Mouse (Mus musculus) stomach, embryonic 16.5 days (tissue): Measurements from ENCODE around the gene Gm45716. TPM values are rescaled to one million over a fixed set of nuclear protein-coding genes. Genes with fewer than 3 reads are reported as not detected.

ENCODE experiments used
- ATAC-seq: fragments of 200-750 bp; cut with Nextera tagmentation; 2 replicates; pipeline ENCODE4 v1.8.0; 2017; ENCODE audit warnings: moderate number of reproducible peaks, moderate TSS enrichment; ENCODE audit not compliant: insufficient read depth, low FRiP score
- H3K27ac ChIP-seq: fragments of 300-500 bp; sonication (generic); 2 replicates; pipeline ENCODE4 v1.5.1; 2014; ENCODE audit warnings: low read length
- H3K27me3 ChIP-seq: fragments of 300-500 bp; sonication (generic); 2 replicates; pipeline ENCODE4 v1.6.1; 2014; ENCODE audit warnings: low read length, control low read depth, mixed read lengths; ENCODE audit not compliant: control insufficient read depth, insufficient read depth
- H3K36me3 ChIP-seq: fragments of 300-500 bp; sonication (generic); 2 replicates; pipeline ENCODE4 v1.6.1; 2014; ENCODE audit warnings: low read length; ENCODE audit not compliant: control insufficient read depth, insufficient read depth
- H3K4me1 ChIP-seq: fragments of 300-500 bp; sonication (generic); 2 replicates; pipeline ENCODE4 v1.6.1; 2014; ENCODE audit warnings: low read length, control low read depth, mixed read lengths; ENCODE audit not compliant: control insufficient read depth, insufficient read depth
- H3K4me2 ChIP-seq: fragments of 300-500 bp; sonication (generic); 2 replicates; pipeline ENCODE4 v1.6.1; 2014; ENCODE audit warnings: low read depth, low read length, mixed read lengths
- H3K4me3 ChIP-seq: fragments of 300-500 bp; sonication (generic); replicated peaks from 2 replicates; pipeline ENCODE4 v1.5.1; 2014; ENCODE audit warnings: mild to moderate bottlenecking, low read length
- H3K9ac ChIP-seq: fragments of 300-500 bp; sonication (generic); 2 replicates; pipeline ENCODE4 v1.6.1; 2014; ENCODE audit warnings: low read length
- H3K9me3 ChIP-seq: fragments of 300-500 bp; sonication (generic); replicated peaks from 2 replicates; pipeline ENCODE4 v1.6.1; 2016; ENCODE audit warnings: low read length, control low read depth; ENCODE audit not compliant: control insufficient read depth
- WGBS: fragments of 180-500 bp; shearing (Covaris S2); extraction: QIAGEN DNeasy Blood & Tissue Kit; methylation state at CpG from one replicate; pipeline ENCODE4 v1.1.7; 2014; 5-methylcytosine and 5-hydroxymethylcytosine counted together
- polyA plus RNA-seq: library from polyadenylated mRNA; unstranded; fragments of >200 nt; fragmentation: Nextera tagmentation; extraction: Ambion mirVana; gene quantifications from 2 replicates; pipeline ENCODE4 v1.2.1, GENCODE M21; 2015

Gene Gm45716
- polyA plus RNA-seq = 5.6 and 9.8 TPM in 2 replicates

GRCm38 (mm10) chr11:90187441-90187840, at the start of gene Gm45716:
TSS of gene Gm45716 (plus strand) at chr11:90187683.
- H3K27me3 ChIP-seq = no peaks in the 10 kb centered on the region
- H3K9me3 ChIP-seq = no peaks in the 10 kb centered on the region
- no peaks in the 10 kb centered on the region for H3K36me3 ChIP-seq
- ATAC-seq = no peak
- 83% methylated on average over 7 of the region's 7 CpGs for WGBS
- H3K4me1 ChIP-seq = no peaks in the 10 kb centered on the region
- H3K27ac ChIP-seq = no peak within 1 kb of the TSS
- no peak within 1 kb of the TSS for H3K4me3 ChIP-seq
- H3K9ac ChIP-seq = no peak within 1 kb of the TSS
- H3K4me2 ChIP-seq = no peak within 1 kb of the TSS

GRCm38 (mm10) chr11:90142393-90142792, 45.1 kb upstream of the Gm45716 start:
- no peak overlapping the region for H3K4me3 ChIP-seq
- no peaks in the 10 kb centered on the region for H3K27me3 ChIP-seq
- no peaks in the 10 kb centered on the region for H3K9me3 ChIP-seq
- peaks cover 4% of the 10 kb centered on the region; the same call in 1 of the 2 replicates for H3K4me1 ChIP-seq
- H3K27ac ChIP-seq = no peak overlapping the region
- no peak overlapping the region for H3K4me2 ChIP-seq
- WGBS = 30% methylated on average over 4 of the region's 4 CpGs
- ATAC-seq = no peak
- H3K36me3 ChIP-seq = no peaks in the 10 kb centered on the region
- H3K9ac ChIP-seq = no peak overlapping the region

GRCm38 (mm10) chr11:90142936-90143335, 44.5 kb upstream of the Gm45716 start:
- ATAC-seq = no peak
- Histone ChIP-seq H3K4me1 (peaks cover 4% of the 10 kb centered on the region; the same call in 1 of the 2 replicates), H3K27ac (no peak overlapping the region), H3K9me3 (no peaks in the 10 kb centered on the region), H3K4me3 (no peak overlapping the region), H3K27me3 (no peaks in the 10 kb centered on the region), H3K4me2 (no peak overlapping the region), H3K36me3 (no peaks in the 10 kb centered on the region), H3K9ac (no peak overlapping the region)
- 51% methylated on average over 4 of the region's 4 CpGs for WGBS

GRCm38 (mm10) chr11:90146086-90146860, 41.2 kb upstream of the Gm45716 start:
- H3K36me3 ChIP-seq = no peaks in the 10 kb centered on the region
- no peaks in the 10 kb centered on the region for H3K9me3 ChIP-seq
- WGBS = 88% methylated on average over 17 of the region's 17 CpGs
- H3K9ac ChIP-seq = no peak overlapping the region
- H3K4me1 ChIP-seq = peaks cover 4% of the 10 kb centered on the region; the same call in 1 of the 2 replicates
- no peak overlapping the region for H3K4me3 ChIP-seq
- H3K27me3 ChIP-seq = no peaks in the 10 kb centered on the region
- ATAC-seq = no peak
- no peak overlapping the region for H3K4me2 ChIP-seq
- no peak overlapping the region for H3K27ac ChIP-seq

- H3K27ac ChIP-seq = no peak overlapping the region
- whole genome bisulfite sequencing = 54% methylated on average over 5 of the region's 5 CpGs
- H3K4me3 ChIP-seq = no peak overlapping the region
Observed at GRCm38 (mm10) chr11:90155066-90155465, 32.4 kb upstream of the Gm45716 start.

GRCm38 (mm10) chr11:90155466-90155865, 32.0 kb upstream of the Gm45716 start:
- Histone ChIP-seq H3K4me1 (no peaks in the 10 kb centered on the region), H3K36me3 (no peaks in the 10 kb centered on the region), H3K9me3 (no peaks in the 10 kb centered on the region), H3K4me3 (no peak overlapping the region), H3K27me3 (no peaks in the 10 kb centered on the region), H3K9ac (no peak overlapping the region), H3K27ac (no peak overlapping the region), H3K4me2 (no peak overlapping the region)
- WGBS = 16% methylated on average over 2 of the region's 2 CpGs
- no peak for ATAC-seq

More at GRCm38 (mm10) chr11:90155066-90155465, 32.4 kb upstream of the Gm45716 start:
- Histone ChIP-seq H3K9me3 (no peaks in the 10 kb centered on the region), H3K4me1 (no peaks in the 10 kb centered on the region), H3K4me2 (no peak overlapping the region), H3K36me3 (no peaks in the 10 kb centered on the region), H3K9ac (no peak overlapping the region), H3K27me3 (no peaks in the 10 kb centered on the region)
- no peak for ATAC-seq

- no peak overlapping the region for H3K4me3 ChIP-seq
- H3K36me3 ChIP-seq = no peaks in the 10 kb centered on the region
- H3K9ac ChIP-seq = no peak overlapping the region
- no peak for ATAC-seq
- H3K27me3 ChIP-seq = no peaks in the 10 kb centered on the region
- no peak overlapping the region for H3K4me2 ChIP-seq
- WGBS = 37% methylated on average over 6 of the region's 6 CpGs
- H3K4me1 ChIP-seq = no peaks in the 10 kb centered on the region
- H3K27ac ChIP-seq = no peak overlapping the region
- H3K9me3 ChIP-seq = no peaks in the 10 kb centered on the region
Observed at GRCm38 (mm10) chr11:90167771-90168170, 19.7 kb upstream of the Gm45716 start.

- H3K27me3 ChIP-seq = no peaks in the 10 kb centered on the region
- no peaks in the 10 kb centered on the region for H3K4me1 ChIP-seq
- H3K27ac ChIP-seq = no peak overlapping the region
- H3K36me3 ChIP-seq = no peaks in the 10 kb centered on the region
- no peaks in the 10 kb centered on the region for H3K9me3 ChIP-seq
- whole genome bisulfite sequencing = 87% methylated on average over 10 of the region's 10 CpGs
- no peak overlapping the region for H3K9ac ChIP-seq
- no peak overlapping the region for H3K4me3 ChIP-seq
- no peak overlapping the region for H3K4me2 ChIP-seq
- ATAC-seq = no peak
Observed at GRCm38 (mm10) chr11:90168338-90169065, 19.0 kb upstream of the Gm45716 start.
